18 mouse cellular contexts compared by ENCODE assay signal in the genomic region with DNA sequence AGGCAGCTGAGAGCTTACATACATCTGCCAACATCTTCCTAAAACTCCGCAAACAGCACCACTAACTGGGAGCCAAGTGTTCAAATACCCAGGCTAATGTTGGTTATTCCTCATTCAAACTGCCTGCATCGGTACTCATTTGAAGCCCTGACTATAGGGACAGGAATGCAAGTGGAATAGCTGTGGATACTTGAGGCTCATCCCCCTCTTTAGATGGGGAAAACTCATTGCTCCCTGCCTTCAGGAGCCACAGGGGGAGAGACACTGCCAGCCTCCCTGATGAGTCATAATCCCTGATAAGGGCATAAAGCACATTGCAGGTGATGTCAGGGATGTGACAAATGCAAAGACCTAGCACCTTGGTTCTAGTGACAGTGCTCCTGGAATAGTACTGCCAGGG.
"Had no signal": no experiment of that assay in that cellular context is flagged by ENCODE, and none has a peak within 500 bp of the region (broad histone marks: within the 10 kb centered on the region; RNA-seq: fewer than 3 reads in every experiment).

No protein-coding gene starts in this region.

- H3K9me3 ChIP-seq: liver, embryonic 15.5 days; lung, embryonic 15.5 days; megakaryocyte, embryonic 14.5 days; midbrain, embryonic 13.5 days; midbrain, embryonic 15.5 days; neural tube, embryonic 12.5 days; stomach, embryonic 15.5 days had no signal

- H3K4me1 ChIP-seq: liver, embryonic 15.5 days; megakaryocyte, embryonic 14.5 days; midbrain, embryonic 13.5 days; midbrain, embryonic 15.5 days; neural tube, embryonic 12.5 days; stomach, embryonic 15.5 days had no signal

- H3K9ac ChIP-seq: liver, embryonic 15.5 days; liver, postnatal 0 days; lung, embryonic 15.5 days; midbrain, embryonic 13.5 days; midbrain, embryonic 15.5 days; neural tube, embryonic 12.5 days; stomach, embryonic 15.5 days had no signal

- DNase-seq: liver, postnatal 0 days; lung, adult 2 months; lung, postnatal 14 days; lung, postnatal 36 days; right cerebral cortex, postnatal 14 days; thymus, postnatal 25 days; thymus, postnatal 4 days had no signal

- H3K27ac ChIP-seq: liver, embryonic 15.5 days; lung, embryonic 15.5 days; macrophage; midbrain, embryonic 13.5 days; midbrain, embryonic 15.5 days; neural tube, embryonic 12.5 days; stomach, embryonic 15.5 days; stomach, postnatal 0 days had no signal

- ATAC-seq: liver, postnatal 0 days; lung, postnatal 0 days; midbrain, embryonic 13.5 days; midbrain, embryonic 15.5 days had no signal

- H3K4me3 ChIP-seq: liver, embryonic 15.5 days; lung, embryonic 15.5 days; megakaryocyte, embryonic 14.5 days; midbrain, embryonic 13.5 days; midbrain, embryonic 15.5 days; neural tube, embryonic 12.5 days; stomach, embryonic 15.5 days had no signal

- H3K27me3 ChIP-seq: liver, embryonic 15.5 days; lung, embryonic 15.5 days; megakaryocyte, embryonic 14.5 days; midbrain, embryonic 15.5 days; neural tube, embryonic 12.5 days; stomach, embryonic 15.5 days had no signal

- H3K4me2 ChIP-seq: liver, embryonic 15.5 days; lung, embryonic 15.5 days; midbrain, embryonic 11.5 days; midbrain, embryonic 13.5 days; midbrain, embryonic 15.5 days; neural tube, embryonic 12.5 days; stomach, embryonic 15.5 days had no signal

- H3K36me3 ChIP-seq: liver, embryonic 15.5 days; lung, embryonic 15.5 days; midbrain, embryonic 13.5 days; midbrain, embryonic 15.5 days; neural tube, embryonic 12.5 days; stomach, embryonic 15.5 days had no signal
